Mouse (Mus musculus) midbrain, embryonic 10.5 days (tissue): Measurements from ENCODE around the gene Vps36. TPM values are rescaled to one million over a fixed set of nuclear protein-coding genes. Genes with fewer than 3 reads are reported as not detected.

Experiments used
- polyA plus RNA-seq: library from polyadenylated mRNA; unstranded; fragments of >200 nt; fragmentation: Nextera tagmentation; extraction: Ambion mirVana; gene quantifications from 2 replicates; pipeline ENCODE4 v1.2.1, GENCODE M21; 2016

Gene Vps36
- polyA plus RNA-seq, 1 experiment from 2014 or later: 42.6 TPM

Other genes starting within 250 kb of the Vps36 start
- not detected in 2 replicates for gene Defb13, start 246.0 kb upstream of the Vps36 start, polyA plus RNA-seq
- not detected in 2 replicates for gene Fam90a1a, start 234.1 kb upstream of the Vps36 start, polyA plus RNA-seq
- not detected in 2 replicates for gene Ccdc70, start 223.0 kb upstream of the Vps36 start, polyA plus RNA-seq
- 2.4 and 2.6 TPM in 2 replicates for gene Atp7b, start 132.5 kb upstream of the Vps36 start, polyA plus RNA-seq
- 39.4 and 41.0 TPM in 2 replicates for gene Alg11, start 132.1 kb upstream of the Vps36 start, polyA plus RNA-seq
- 0.06 and 0.07 TPM in 2 replicates for gene Nek5, start 67.8 kb upstream of the Vps36 start, polyA plus RNA-seq
- gene Nek3, start 26.4 kb upstream of the Vps36 start, polyA plus RNA-seq: 7.7 and 8.2 TPM in 2 replicates
- 60.3 and 61.3 TPM in 2 replicates for gene Ckap2, start 7.0 kb upstream of the Vps36 start, polyA plus RNA-seq
- gene Thsd1, start 34.5 kb downstream of the Vps36 start, polyA plus RNA-seq: 9.3 and 9.9 TPM in 2 replicates
- not detected in 2 replicates for gene Tpte, start 90.6 kb downstream of the Vps36 start, polyA plus RNA-seq
- gene Slc25a15, start 205.8 kb downstream of the Vps36 start, polyA plus RNA-seq: 16.4 and 17.5 TPM in 2 replicates
- 40.3 and 44.5 TPM in 2 replicates for gene Mrps31, start 218.6 kb downstream of the Vps36 start, polyA plus RNA-seq